Mouse (Mus musculus) regulatory T cell (primary cell): ENCODE measurements around the gene Gpr35.

ENCODE experiments used
- in situ Hi-C: fragments of 300-600 bp; cut with MboI, MseI; formaldehyde crosslinking; loops from one replicate; pipeline ENCODE4 v1.15.1; 2025; ENCODE audit warnings: high pct_unique_total_duplicates

The Gpr35 gene

DNA sequence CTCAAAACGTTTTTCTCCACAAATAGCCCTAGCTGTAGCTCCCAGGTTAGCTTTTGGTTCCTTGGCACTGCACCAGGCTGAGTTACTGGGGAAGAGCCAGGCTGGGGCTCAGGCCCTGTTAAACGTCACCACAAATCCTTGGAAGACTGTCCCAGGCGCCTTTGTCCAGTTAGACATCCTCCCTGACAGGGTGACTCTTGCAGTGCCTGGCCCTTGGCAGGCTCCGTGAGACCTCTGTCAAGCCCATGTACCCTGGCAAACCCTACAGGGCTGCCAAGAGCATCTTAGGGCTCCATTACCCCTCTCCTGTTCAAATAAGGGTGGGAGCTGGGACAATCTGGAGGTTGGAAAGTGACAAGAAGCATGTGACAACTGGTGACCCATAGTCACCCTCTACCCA is 85.3 kb downstream of the Gpr35 start:
- in situ Hi-C loops, result no loop called here
